Mouse (Mus musculus) midbrain, postnatal 0 days (tissue): Measurements from ENCODE around the gene Fuk. TPM values are rescaled to one million over a fixed set of nuclear protein-coding genes. Genes with fewer than 3 reads are reported as not detected.

ENCODE experiments used
- ATAC-seq: fragments of 200-750 bp; cut with Nextera tagmentation; 2 replicates; pipeline ENCODE4 v1.8.0; 2017; ENCODE audit warnings: moderate number of reproducible peaks, mild to moderate bottlenecking, moderate TSS enrichment, moderate library complexity; ENCODE audit not compliant: low FRiP score
- DNase-seq: peaks from one replicate; pipeline ENCODE4 v3.0.0-alpha.2; 2015; ENCODE audit warnings: low spot score
- H3K27ac ChIP-seq: fragments of 300-500 bp; sonication (generic); 2 replicates; pipeline ENCODE4 v1.5.1; 2014; ENCODE audit warnings: low read depth, mild to moderate bottlenecking, low read length, mixed read lengths
- H3K27me3 ChIP-seq: fragments of 300-500 bp; sonication (generic); 2 replicates; pipeline ENCODE4 v1.6.1; 2014; ENCODE audit warnings: low read length, control low read depth, mixed read lengths; ENCODE audit not compliant: insufficient read depth
- H3K36me3 ChIP-seq: fragments of 300-500 bp; sonication (generic); 2 replicates; pipeline ENCODE4 v1.6.1; 2014; ENCODE audit warnings: low read length, control low read depth, mixed read lengths; ENCODE audit not compliant: insufficient read depth
- H3K4me1 ChIP-seq: fragments of 300-500 bp; sonication (generic); 2 replicates; pipeline ENCODE4 v1.6.1; 2014; ENCODE audit warnings: mild to moderate bottlenecking, control low read depth, antibody characterized with exemption, low read length, mixed read lengths; ENCODE audit not compliant: insufficient read depth
- H3K4me2 ChIP-seq: fragments of 300-500 bp; sonication (generic); 2 replicates; pipeline ENCODE4 v1.6.1; 2014; ENCODE audit warnings: low read depth, mild to moderate bottlenecking, low read length, mixed read lengths; ENCODE audit not compliant: poor library complexity, severe bottlenecking
- H3K4me3 ChIP-seq: fragments of 300-500 bp; sonication (generic); 2 replicates; pipeline ENCODE4 v1.5.1; 2014; ENCODE audit warnings: low read depth, mild to moderate bottlenecking, low read length, moderate library complexity
- H3K9ac ChIP-seq: fragments of 300-500 bp; sonication (generic); replicated peaks from 2 replicates; pipeline ENCODE4 v1.6.1; 2014; ENCODE audit warnings: mild to moderate bottlenecking, low read length, moderate library complexity, mixed read lengths; ENCODE audit not compliant: poor library complexity, severe bottlenecking
- H3K9me3 ChIP-seq: fragments of 300-500 bp; sonication (generic); 2 replicates; pipeline ENCODE4 v1.6.1; 2016; ENCODE audit warnings: low read length, control low read depth
- CTCF ChIP-seq: IDR thresholded peaks from 2 replicates; pipeline ENCODE4 v1.5.1; 2016; ENCODE audit warnings: antibody characterized with exemption, mild to moderate bottlenecking
- WGBS: fragments of 180-500 bp; shearing (Covaris S2); extraction: QIAGEN DNeasy Blood & Tissue Kit; methylation state at CpG from one replicate; pipeline ENCODE4 v1.1.7; 2014; 5-methylcytosine and 5-hydroxymethylcytosine counted together
- polyA plus RNA-seq: library from polyadenylated mRNA; unstranded; fragments of >200 nt; fragmentation: Nextera tagmentation; extraction: Ambion mirVana; gene quantifications from 2 replicates; pipeline ENCODE4 v1.2.1, GENCODE M21; 2015
- total RNA-seq: library from RNA; depleted of rRNA; stranded (reverse); fragments of >200 nt; gene quantifications from 2 replicates; pipeline ENCODE4 v1.2.3, GENCODE M21; 2014; rRNA removed

The Fuk gene
- total and polyA plus RNA-seq, 2 experiments from 2014 or later, result 4.4 to 15.5 TPM

DNA sequence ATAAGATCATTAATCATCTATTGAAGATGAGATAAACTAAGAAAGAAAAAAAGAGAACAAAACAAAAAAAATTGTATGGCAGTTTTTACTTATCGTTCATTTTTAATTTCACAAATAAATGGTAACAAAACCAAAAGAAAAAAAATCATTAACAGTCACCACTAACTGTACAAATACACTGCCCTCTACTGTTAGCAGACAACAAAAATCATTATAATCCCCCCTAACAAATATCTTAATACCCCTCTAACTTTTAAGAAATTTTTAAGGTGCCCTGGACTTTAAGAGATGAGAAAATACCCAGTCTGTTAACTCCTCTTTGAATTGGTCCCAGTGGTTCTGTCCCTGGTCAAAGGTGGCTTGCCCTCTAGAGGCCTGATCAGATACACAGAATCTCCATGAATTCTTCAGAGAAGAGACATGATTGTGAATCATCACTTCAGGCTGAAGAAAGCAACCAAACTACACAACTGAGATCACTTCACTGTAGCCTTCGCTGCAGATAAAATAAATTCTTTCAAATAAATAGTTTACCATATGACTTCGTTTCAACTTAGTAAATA, 60.2 kb downstream of the Fuk start:
- WGBS, result 91% methylated on average over 3 of the region's 3 CpGs
- Histone ChIP-seq H3K9me3 (no peaks in the 10 kb centered on the region), H3K27me3 (no peaks in the 10 kb centered on the region), H3K4me3 (no peak overlapping the region), H3K9ac (no peak overlapping the region), H3K4me1 (0 out of 2 replicates have a peak, but pooled peaks cover 4% of the 10 kb centered on the region), H3K36me3 (peaks cover 46% of the 10 kb centered on the region), H3K27ac (no peak overlapping the region), H3K4me2 (no peak overlapping the region)
- TF ChIP-seq CTCF, result peak; percentile 30; the same call in 1 of the 2 replicates
- ATAC-seq, result no peak
- DNase-seq, result peak; percentile 16

Other genes starting within 250 kb of the Fuk start
- 90.5 and 101 TPM in 2 replicates for gene Mtss1l, start 181.0 kb downstream of the Fuk start, total RNA-seq
- 35.2 and 37.7 TPM in 2 replicates for gene Mtss1l, start 181.0 kb downstream of the Fuk start, polyA plus RNA-seq
- gene Il34, start 96.6 kb downstream of the Fuk start, total RNA-seq, result 5.4 and 5.8 TPM in 2 replicates
- 9.1 and 11.3 TPM in 2 replicates for gene Il34, start 96.6 kb downstream of the Fuk start, polyA plus RNA-seq
- gene Cog4, start 55.9 kb downstream of the Fuk start, total RNA-seq, result 45.8 and 50.9 TPM in 2 replicates
- 51.0 and 53.9 TPM in 2 replicates for gene Cog4, start 55.9 kb downstream of the Fuk start, polyA plus RNA-seq
- 82.9 and 93.2 TPM in 2 replicates for gene Sf3b3, start 55.7 kb downstream of the Fuk start, total RNA-seq
- gene Sf3b3, start 55.7 kb downstream of the Fuk start, polyA plus RNA-seq, result 59.8 and 65.0 TPM in 2 replicates
- gene St3gal2, start 17.4 kb upstream of the Fuk start, total RNA-seq, result 39.7 and 45.7 TPM in 2 replicates
- 20.4 and 21.3 TPM in 2 replicates for gene St3gal2, start 17.4 kb upstream of the Fuk start, polyA plus RNA-seq
- 31.6 and 32.5 TPM in 2 replicates for gene Ddx19a, start 95.3 kb upstream of the Fuk start, total RNA-seq
- 12.3 and 13.4 TPM in 2 replicates for gene Ddx19a, start 95.3 kb upstream of the Fuk start, polyA plus RNA-seq
- gene Ddx19b, start 129.3 kb upstream of the Fuk start, total RNA-seq, result 11.0 and 14.7 TPM in 2 replicates
- gene Ddx19b, start 129.3 kb upstream of the Fuk start, polyA plus RNA-seq, result 5.0 and 5.2 TPM in 2 replicates
- gene Aars, start 130.7 kb upstream of the Fuk start, total RNA-seq, result 110 and 111 TPM in 2 replicates
- gene Aars, start 130.7 kb upstream of the Fuk start, polyA plus RNA-seq, result 86.8 and 91.9 TPM in 2 replicates
- gene Exosc6, start 153.9 kb upstream of the Fuk start, total RNA-seq, result not detected in 2 replicates
- not detected in 2 replicates for gene Exosc6, start 153.9 kb upstream of the Fuk start, polyA plus RNA-seq
- not detected in 2 replicates for gene Clec18a, start 189.9 kb upstream of the Fuk start, total RNA-seq
- gene Clec18a, start 189.9 kb upstream of the Fuk start, polyA plus RNA-seq, result 0.10 and 0.39 TPM in 2 replicates
- gene Pdpr, start 192.1 kb upstream of the Fuk start, total RNA-seq, result 19.3 and 19.5 TPM in 2 replicates
- gene Pdpr, start 192.1 kb upstream of the Fuk start, polyA plus RNA-seq, result 6.7 and 9.5 TPM in 2 replicates